8 mouse cellular contexts compared by ENCODE assay signal in genomic region chr6:90737376-90737775, GRCm38 (mm10).
DNase-seq lines count a peak whose midpoint lies in the region; ATAC-seq and TF ChIP-seq lines count a peak whose summit lies in the region.

No protein-coding gene starts in this region.

- ATAC-seq in megakaryocyte, adult 5-6 weeks (ENCODE audit: poor library complexity, severe bottlenecking): peak; percentile 83

- H3K4me3 ChIP-seq in cortical plate, adult 2 months (ENCODE audit: insufficient read depth, low read length): peak overlapping the region; percentile 48; the same call in 1 of the 2 replicates

- peak; percentile 99 for TF ChIP-seq CTCF in cortical plate, adult 2 months (IDR thresholded peaks at IDR 0.05; ENCODE audit: extremely low read depth, insufficient read depth, low read length)

- no peak for TF ChIP-seq POLR2A in cortical plate, adult 2 months (IDR thresholded peaks at IDR 0.05; ENCODE audit: extremely low read depth, insufficient read depth, low read length)

- H3K27ac ChIP-seq in cortical plate, adult 2 months (ENCODE audit: insufficient read depth, low read length): no peak overlapping the region

- DNase-seq in adipocyte (ENCODE audit: low spot score): peak; percentile 96
- DNase-seq in gastrocnemius, adult 8-10 months (ENCODE audit: low spot score in 2 of 2): peak; percentile 76 to 87
- DNase-seq in hindlimb bud, embryonic 11.5 days (ENCODE audit: extremely low spot score, low read depth, low spot score): peak; percentile 72
- DNase-seq in left cerebral cortex, adult 8-10 months (ENCODE audit: low spot score in 2 of 2): peak; percentile 73 to 79
- DNase-seq in right cerebral cortex, adult 18-20 months: peak; percentile 85
- peak; percentile 84 for DNase-seq in urinary bladder, postnatal 10 days (ENCODE audit: low spot score)

- peaks cover 3% of the 10 kb centered on the region; the same call in 1 of the 2 replicates for H3K4me1 ChIP-seq in cortical plate, adult 2 months (ENCODE audit: control insufficient read depth, insufficient read depth, low read length)
